Mouse (Mus musculus) limb, embryonic 15.5 days (tissue): ENCODE measurements around the gene Dclk2. TPM values are rescaled to one million over a fixed set of nuclear protein-coding genes. Genes with fewer than 3 reads are reported as not detected.

Experiments used
- ATAC-seq: fragments of 200-750 bp; cut with Nextera tagmentation; 2 replicates; pipeline ENCODE4 v1.8.0; 2017; ENCODE audit warnings: low read depth, moderate TSS enrichment; ENCODE audit not compliant: insufficient number of reproducible peaks, low FRiP score, low TSS enrichment
- H3K27ac ChIP-seq: fragments of 300-500 bp; sonication (generic); 2 replicates; pipeline ENCODE4 v1.5.1; 2015; ENCODE audit warnings: moderate library complexity, mild to moderate bottlenecking, inconsistent platforms
- H3K27me3 ChIP-seq: fragments of 300-500 bp; sonication (generic); 2 replicates; pipeline ENCODE4 v1.6.1; 2015; ENCODE audit warnings: inconsistent platforms
- H3K36me3 ChIP-seq: fragments of 300-500 bp; sonication (generic); 2 replicates; pipeline ENCODE4 v1.6.1; 2015; ENCODE audit warnings: inconsistent platforms
- H3K4me1 ChIP-seq: fragments of 300-500 bp; sonication (generic); 2 replicates; pipeline ENCODE4 v1.6.1; 2015; ENCODE audit warnings: inconsistent platforms
- H3K4me2 ChIP-seq: fragments of 300-500 bp; sonication (generic); 2 replicates; pipeline ENCODE4 v1.6.1; 2015; ENCODE audit warnings: mild to moderate bottlenecking, inconsistent platforms
- H3K4me3 ChIP-seq: fragments of 300-500 bp; sonication (generic); 2 replicates; pipeline ENCODE4 v1.5.1; 2015; ENCODE audit warnings: mild to moderate bottlenecking, inconsistent platforms
- H3K9ac ChIP-seq: fragments of 300-500 bp; sonication (generic); 2 replicates; pipeline ENCODE4 v1.6.1; 2015; ENCODE audit warnings: inconsistent platforms
- H3K9me3 ChIP-seq: fragments of 300-500 bp; sonication (generic); 2 replicates; pipeline ENCODE4 v1.6.1; 2016; ENCODE audit warnings: inconsistent platforms
- WGBS: fragments of 180-500 bp; shearing (Covaris S2); methylation state at CpG from one replicate; pipeline ENCODE4 v1.1.7; 2015; 5-methylcytosine and 5-hydroxymethylcytosine counted together
- polyA plus RNA-seq: library from polyadenylated mRNA; unstranded; fragments of >200 nt; fragmentation: Nextera tagmentation; extraction: Ambion mirVana; gene quantifications from 2 replicates; pipeline ENCODE4 v1.2.1, GENCODE M21; 2015

Gene Dclk2
- polyA plus RNA-seq, 1 experiment from 2014 or later: 4.5 TPM

- Histone ChIP-seq H3K4me1 (peaks cover 6% of the 10 kb centered on the region; the same call in 1 of the 2 replicates), H3K9ac (no peak overlapping the region), H3K27ac (no peak overlapping the region), H3K4me3 (no peak overlapping the region), H3K4me2 (no peak overlapping the region), H3K36me3 (no peaks in the 10 kb centered on the region), H3K9me3 (no peaks in the 10 kb centered on the region), H3K27me3 (no peaks in the 10 kb centered on the region)
- 60% methylated on average over 10 of the region's 10 CpGs for WGBS
- no peak for ATAC-seq
Measured at GRCm38 (mm10) chr3:86745769-86746512, 174.7 kb downstream of the Dclk2 start.

DNA sequence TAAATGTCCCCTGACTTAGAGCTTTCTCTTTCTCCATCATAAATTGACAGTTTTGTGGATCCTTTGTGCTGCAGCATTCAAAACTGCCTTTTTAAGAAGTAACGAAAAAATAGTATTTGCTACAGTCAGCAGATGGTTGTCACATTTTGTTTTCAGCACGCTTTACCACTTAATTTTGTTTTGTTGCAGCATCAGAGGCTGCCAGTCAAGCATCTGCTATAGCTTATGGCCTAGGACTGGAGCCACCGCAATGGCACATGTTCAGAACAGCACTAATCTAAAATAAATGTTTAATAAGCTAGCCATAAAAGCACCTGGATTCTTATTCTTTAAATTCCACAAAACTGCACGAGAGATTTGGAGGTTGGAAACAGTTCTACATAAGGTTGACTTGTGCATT lies 175.3 kb downstream of the Dclk2 start:
- no peak overlapping the region for H3K27ac ChIP-seq
- H3K9ac ChIP-seq: no peak overlapping the region
- peaks cover 6% of the 10 kb centered on the region; the same call in 1 of the 2 replicates for H3K4me1 ChIP-seq
- no peak overlapping the region for H3K4me3 ChIP-seq
- no peaks in the 10 kb centered on the region for H3K27me3 ChIP-seq
- no peak overlapping the region for H3K4me2 ChIP-seq
- ATAC-seq: no peak
- WGBS: 37% methylated on average over 4 of the region's 4 CpGs
- H3K36me3 ChIP-seq: no peaks in the 10 kb centered on the region
- no peaks in the 10 kb centered on the region for H3K9me3 ChIP-seq

- no peak for ATAC-seq
- WGBS: 49% methylated on average over 4 of the region's 4 CpGs
- Histone ChIP-seq H3K27ac (no peak overlapping the region), H3K36me3 (peaks cover 4% of the 10 kb centered on the region; the same call in 1 of the 2 replicates), H3K4me2 (no peak overlapping the region), H3K9ac (no peak overlapping the region), H3K9me3 (no peaks in the 10 kb centered on the region), H3K4me3 (no peak overlapping the region), H3K4me1 (no peaks in the 10 kb centered on the region; the same call in 1 of the 2 replicates), H3K27me3 (no peaks in the 10 kb centered on the region)
Measured at GRCm38 (mm10) chr3:86739745-86740144, 180.9 kb downstream of the Dclk2 start.

DNA sequence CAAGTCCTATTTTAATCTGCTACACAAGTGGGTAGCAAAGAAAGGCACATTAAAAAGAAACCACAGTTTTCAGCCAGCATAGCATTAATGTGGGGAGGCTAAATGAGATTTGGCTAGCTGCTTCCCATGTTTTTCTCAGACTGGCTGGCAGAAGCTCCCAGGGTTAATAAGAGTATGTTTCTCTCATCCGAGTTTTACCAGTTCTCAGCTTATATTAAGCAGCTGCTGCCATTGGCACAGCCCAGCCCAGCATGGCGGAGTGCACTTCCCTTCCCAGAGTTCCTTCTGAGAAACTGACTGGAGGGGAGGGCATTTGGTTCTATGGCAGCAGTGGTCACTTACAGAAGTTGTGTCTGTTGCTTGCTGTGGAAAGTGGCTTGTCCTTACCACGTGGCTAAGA lies 181.8 kb downstream of the Dclk2 start:
- H3K27me3 ChIP-seq: no peaks in the 10 kb centered on the region
- H3K4me2 ChIP-seq: no peak overlapping the region
- no peak overlapping the region for H3K9ac ChIP-seq
- no peaks in the 10 kb centered on the region for H3K9me3 ChIP-seq
- H3K36me3 ChIP-seq: peaks cover 4% of the 10 kb centered on the region; the same call in 1 of the 2 replicates
- no peak overlapping the region for H3K27ac ChIP-seq
- H3K4me1 ChIP-seq: no peaks in the 10 kb centered on the region
- H3K4me3 ChIP-seq: no peak overlapping the region
- no peak for ATAC-seq
- 64% methylated on average over 3 of the region's 3 CpGs for WGBS

Other genes starting within 250 kb of the Dclk2 start
- 26.4 and 28.9 TPM in 2 replicates for gene Cd1d1, start 78.6 kb upstream of the Dclk2 start, polyA plus RNA-seq